Mouse (Mus musculus): ENCODE measurements around the gene Cd22. TPM values are rescaled to one million over a fixed set of nuclear protein-coding genes. Genes with fewer than 3 reads are reported as not detected.

Cd22 gene
- polyA plus RNA-seq, 1 experiment from 2014 or later = 0.59 TPM

DNA sequence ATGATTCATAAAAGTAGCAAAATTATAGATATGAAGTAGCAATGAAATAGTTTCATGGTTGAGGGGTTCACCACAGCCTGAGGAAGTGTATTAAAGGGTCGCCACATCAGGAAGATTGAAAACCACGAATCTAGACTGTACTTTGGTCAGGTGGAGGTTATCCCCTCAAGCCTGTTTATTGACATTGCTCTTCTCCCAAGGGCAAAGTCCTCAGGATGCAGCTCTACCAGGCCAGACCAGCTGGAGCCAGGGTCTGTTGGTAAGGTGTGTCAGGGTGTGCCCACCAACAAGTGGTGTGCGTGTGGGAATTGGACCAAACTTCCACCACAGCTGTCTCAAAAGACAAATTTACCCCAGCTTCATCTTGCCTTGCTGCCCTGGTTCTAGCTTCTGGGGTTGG is 15.1 kb upstream of the Cd22 start:
- no peak overlapping the region for H3K4me2 ChIP-seq (replicated peaks)
- H3K27ac ChIP-seq = no peak overlapping the region
- H3K27me3 ChIP-seq (replicated peaks) = no peaks in the 10 kb centered on the region
- WGBS = 68% methylated on average over 3 of the region's 3 CpGs
- H3K4me1 ChIP-seq (replicated peaks) = peaks cover 9% of the 10 kb centered on the region
- no peak overlapping the region for H3K9ac ChIP-seq
- H3K4me3 ChIP-seq (replicated peaks) = no peak overlapping the region
- H3K36me3 ChIP-seq = no peaks in the 10 kb centered on the region
- no peak for ATAC-seq
- H3K9me3 ChIP-seq = no peaks in the 10 kb centered on the region

DNA sequence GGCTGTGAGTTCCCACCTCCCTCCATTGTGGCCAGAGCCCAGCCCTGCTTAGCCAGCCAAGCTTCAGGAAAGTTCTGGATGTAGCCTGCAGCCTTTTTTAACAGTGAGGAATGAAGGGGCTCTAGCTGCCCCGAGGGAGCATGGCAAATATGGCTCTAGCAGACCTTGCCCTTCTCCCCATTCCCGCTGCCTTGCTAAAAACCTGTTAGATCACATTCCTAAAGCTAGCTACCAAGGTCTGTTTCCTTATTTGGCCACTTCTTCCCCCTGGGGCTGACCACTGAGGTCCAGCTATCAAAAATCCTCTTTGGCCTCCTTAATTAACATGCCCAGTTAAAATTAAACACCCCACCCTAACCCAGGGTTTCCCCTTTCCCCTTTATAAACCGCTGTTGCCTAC is 12.4 kb upstream of the Cd22 start:
- H3K27ac ChIP-seq = no peak overlapping the region
- peak; percentile 64 for ATAC-seq
- WGBS = 33% methylated on average over 3 of the region's 3 CpGs

GRCm38 (mm10) chr7:30891746-30892145 is 11.6 kb upstream of the Cd22 start:
- no peaks in the 10 kb centered on the region for H3K9me3 ChIP-seq
- H3K36me3 ChIP-seq = no peaks in the 10 kb centered on the region
- H3K9ac ChIP-seq = no peak overlapping the region
- no peak overlapping the region for H3K4me2 ChIP-seq (replicated peaks)
- H3K27me3 ChIP-seq (replicated peaks) = no peaks in the 10 kb centered on the region
- H3K4me3 ChIP-seq (replicated peaks) = no peak overlapping the region
- ATAC-seq = no peak
- no peak overlapping the region for H3K27ac ChIP-seq
- whole genome bisulfite sequencing = 75% methylated on average over 9 of the region's 9 CpGs
- H3K4me1 ChIP-seq (replicated peaks) = peaks cover 9% of the 10 kb centered on the region

More for the DNA sequence above, 12.4 kb upstream of the Cd22 start:
- no peak overlapping the region for H3K4me2 ChIP-seq (replicated peaks)
- H3K4me1 ChIP-seq (replicated peaks) = peaks cover 9% of the 10 kb centered on the region
- H3K4me3 ChIP-seq (replicated peaks) = no peak overlapping the region
- no peaks in the 10 kb centered on the region for H3K27me3 ChIP-seq (replicated peaks)
- no peaks in the 10 kb centered on the region for H3K36me3 ChIP-seq
- no peak overlapping the region for H3K9ac ChIP-seq
- no peaks in the 10 kb centered on the region for H3K9me3 ChIP-seq

GRCm38 (mm10) chr7:30890681-30891080 is 10.5 kb upstream of the Cd22 start:
- H3K36me3 ChIP-seq = no peaks in the 10 kb centered on the region
- no peak overlapping the region for H3K27ac ChIP-seq
- no peak overlapping the region for H3K4me3 ChIP-seq (replicated peaks)
- ATAC-seq = no peak
- no peaks in the 10 kb centered on the region for H3K27me3 ChIP-seq (replicated peaks)
- peaks cover 9% of the 10 kb centered on the region for H3K4me1 ChIP-seq (replicated peaks)
- WGBS = 56% methylated on average over 2 of the region's 2 CpGs
- H3K9ac ChIP-seq = no peak overlapping the region
- no peaks in the 10 kb centered on the region for H3K9me3 ChIP-seq
- no peak overlapping the region for H3K4me2 ChIP-seq (replicated peaks)

DNA sequence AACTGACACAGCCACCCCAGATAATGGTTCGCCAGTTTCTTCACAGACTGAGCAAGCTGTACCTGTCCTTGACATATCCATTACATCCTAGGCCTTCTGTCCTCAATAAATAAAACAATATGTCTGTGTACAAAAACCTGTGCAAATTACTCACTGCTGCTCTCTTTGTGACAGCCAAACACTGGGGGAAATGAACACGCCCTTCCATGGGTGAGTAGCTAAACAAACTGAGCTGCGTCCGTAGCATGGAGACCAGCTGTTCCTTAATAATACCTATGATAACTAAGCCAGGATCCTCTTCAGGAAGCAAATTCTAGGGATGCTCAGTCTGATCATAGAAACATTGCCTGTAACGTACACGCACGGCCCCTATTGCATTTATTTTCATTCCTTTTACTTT is 8.6 kb upstream of the Cd22 start:
- Histone ChIP-seq H3K27me3 (replicated peaks) (no peaks in the 10 kb centered on the region), H3K36me3 (no peaks in the 10 kb centered on the region), H3K9me3 (no peaks in the 10 kb centered on the region), H3K9ac (no peak overlapping the region), H3K4me3 (replicated peaks) (no peak overlapping the region), H3K4me2 (replicated peaks) (no peak overlapping the region), H3K27ac (no peak overlapping the region), H3K4me1 (replicated peaks) (peaks cover 7% of the 10 kb centered on the region)
- 65% methylated on average over 7 of the region's 7 CpGs for WGBS
- ATAC-seq = no peak

GRCm38 (mm10) chr7:30887568-30888188 is 7.5 kb upstream of the Cd22 start:
- WGBS = 80% methylated on average over 14 of the region's 14 CpGs
- no peaks in the 10 kb centered on the region for H3K9me3 ChIP-seq
- peaks cover 6% of the 10 kb centered on the region for H3K4me1 ChIP-seq (replicated peaks)
- ATAC-seq = no peak
- no peak overlapping the region for H3K4me3 ChIP-seq (replicated peaks)
- no peak overlapping the region for H3K27ac ChIP-seq
- H3K9ac ChIP-seq = no peak overlapping the region
- no peak overlapping the region for H3K4me2 ChIP-seq (replicated peaks)
- no peaks in the 10 kb centered on the region for H3K27me3 ChIP-seq (replicated peaks)
- H3K36me3 ChIP-seq = no peaks in the 10 kb centered on the region

- no peak for ATAC-seq
- 85% methylated on average over 4 of the region's 4 CpGs for WGBS
- Histone ChIP-seq H3K4me2 (replicated peaks) (no peak overlapping the region), H3K9ac (no peak overlapping the region), H3K27ac (no peak overlapping the region), H3K36me3 (no peaks in the 10 kb centered on the region), H3K27me3 (replicated peaks) (no peaks in the 10 kb centered on the region), H3K4me3 (replicated peaks) (no peak overlapping the region), H3K4me1 (replicated peaks) (no peaks in the 10 kb centered on the region), H3K9me3 (no peaks in the 10 kb centered on the region)
Observed at GRCm38 (mm10) chr7:30886852-30887251, 6.7 kb upstream of the Cd22 start.

DNA sequence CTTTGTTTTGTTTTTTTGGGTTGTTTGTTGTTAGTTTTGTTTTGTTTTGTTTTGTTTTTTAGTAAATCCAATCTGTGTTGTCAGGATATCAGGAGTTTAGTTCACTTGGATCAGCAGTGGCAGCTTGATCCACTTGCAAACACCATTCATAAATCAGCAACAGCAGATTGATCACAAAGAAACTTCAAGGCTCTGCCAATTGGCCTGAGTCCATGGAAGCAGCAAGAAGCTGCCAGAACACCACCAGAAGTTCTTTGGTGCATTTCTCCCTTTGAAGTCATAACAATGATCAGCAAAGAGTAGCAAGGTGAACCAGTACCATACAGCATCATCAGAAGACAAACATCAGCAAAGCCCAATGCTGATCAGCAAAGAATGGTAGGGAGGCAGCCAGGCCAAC is 3.9 kb upstream of the Cd22 start:
- no peak overlapping the region for H3K4me3 ChIP-seq (replicated peaks)
- ATAC-seq = no peak

GRCm38 (mm10) chr7:30881367-30881766 is 1.2 kb upstream of the Cd22 start:
- Histone ChIP-seq H3K4me2 (replicated peaks) (no peak overlapping the region), H3K27ac (no peak overlapping the region), H3K4me3 (replicated peaks) (no peak overlapping the region), H3K36me3 (no peaks in the 10 kb centered on the region), H3K9me3 (no peaks in the 10 kb centered on the region), H3K4me1 (replicated peaks) (no peaks in the 10 kb centered on the region; the same call in 1 of the 2 replicates), H3K27me3 (replicated peaks) (no peaks in the 10 kb centered on the region), H3K9ac (no peak overlapping the region)
- ATAC-seq = no peak
- 75% methylated on average over 3 of the region's 3 CpGs for WGBS

More for the DNA sequence above, 3.9 kb upstream of the Cd22 start:
- Histone ChIP-seq H3K9ac (no peak overlapping the region), H3K4me1 (replicated peaks) (no peaks in the 10 kb centered on the region; the same call in 1 of the 2 replicates), H3K9me3 (no peaks in the 10 kb centered on the region), H3K36me3 (no peaks in the 10 kb centered on the region), H3K27ac (no peak overlapping the region), H3K4me2 (replicated peaks) (no peak overlapping the region), H3K27me3 (replicated peaks) (no peaks in the 10 kb centered on the region)

DNA sequence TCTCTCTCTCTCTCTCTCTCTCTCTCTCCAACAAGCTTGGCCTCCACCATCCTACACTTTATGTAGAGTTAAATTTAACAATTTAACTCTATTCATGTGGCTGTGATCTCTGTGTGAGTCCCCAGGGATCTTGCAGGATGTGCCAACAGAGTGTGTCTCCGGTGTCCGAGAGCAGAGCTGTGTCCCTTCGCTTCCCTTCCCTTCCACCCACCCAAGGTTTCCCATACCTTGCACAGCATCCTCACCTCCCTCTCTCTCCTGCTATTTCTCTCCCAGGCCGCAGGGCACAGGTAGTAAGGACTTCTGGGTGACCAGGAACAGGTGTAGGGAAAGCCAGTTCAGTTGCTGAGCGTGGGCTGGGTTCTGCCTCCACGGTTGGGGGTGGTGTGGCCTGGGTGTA is 1.2 kb downstream of the Cd22 start:
- H3K9ac ChIP-seq = no peak overlapping the region
- no peaks in the 10 kb centered on the region; the same call in 1 of the 2 replicates for H3K4me1 ChIP-seq (replicated peaks)
- no peak overlapping the region for H3K27ac ChIP-seq
- ATAC-seq = no peak
- H3K9me3 ChIP-seq = no peaks in the 10 kb centered on the region
- H3K36me3 ChIP-seq = no peaks in the 10 kb centered on the region
- no peak overlapping the region for H3K4me2 ChIP-seq (replicated peaks)
- H3K4me3 ChIP-seq (replicated peaks) = no peak overlapping the region
- WGBS = 84% methylated on average over 6 of the region's 6 CpGs
- H3K27me3 ChIP-seq (replicated peaks) = no peaks in the 10 kb centered on the region

- H3K9me3 ChIP-seq = no peaks in the 10 kb centered on the region
- peak overlapping the region; percentile 47 for H3K4me2 ChIP-seq (replicated peaks)
- H3K27me3 ChIP-seq (replicated peaks) = no peaks in the 10 kb centered on the region
- H3K4me1 ChIP-seq (replicated peaks) = no peaks in the 10 kb centered on the region
- 19% methylated on average over 15 of the region's 15 CpGs for WGBS
- peak; percentile 56 for ATAC-seq
- no peak overlapping the region for H3K9ac ChIP-seq
- no peak overlapping the region for H3K4me3 ChIP-seq (replicated peaks)
- no peak overlapping the region for H3K27ac ChIP-seq
- no peaks in the 10 kb centered on the region for H3K36me3 ChIP-seq
Observed at GRCm38 (mm10) chr7:30873083-30873482, 7.1 kb downstream of the Cd22 start.

GRCm38 (mm10) chr7:30863386-30863785 is 16.8 kb downstream of the Cd22 start:
- Histone ChIP-seq H3K36me3 (no peaks in the 10 kb centered on the region), H3K4me2 (replicated peaks) (no peak overlapping the region), H3K9ac (no peak overlapping the region), H3K27ac (no peak overlapping the region), H3K9me3 (no peaks in the 10 kb centered on the region), H3K27me3 (replicated peaks) (no peaks in the 10 kb centered on the region), H3K4me3 (replicated peaks) (no peak overlapping the region), H3K4me1 (replicated peaks) (no peaks in the 10 kb centered on the region)
- 68% methylated on average over 8 of the region's 8 CpGs for WGBS
- no peak for ATAC-seq

- Histone ChIP-seq H3K36me3 (no peaks in the 10 kb centered on the region), H3K9me3 (no peaks in the 10 kb centered on the region), H3K4me2 (replicated peaks) (no peak within 1 kb of the TSS), H3K27ac (no peak within 1 kb of the TSS), H3K27me3 (replicated peaks) (no peaks in the 10 kb centered on the region), H3K9ac (no peak within 1 kb of the TSS), H3K4me3 (replicated peaks) (no peak within 1 kb of the TSS), H3K4me1 (replicated peaks) (no peaks in the 10 kb centered on the region)
- ATAC-seq = no peak
- WGBS = 84% methylated on average over 12 of the region's 12 CpGs
Observed at GRCm38 (mm10) chr7:30861464-30861863, 18.7 kb downstream of the Cd22 start, which contains the start of gene Ffar1. Ffar1 (minus strand) TSS chr7:30861564.

Measured in intestine, embryonic 15.5 days (tissue).